In genomic region chr2:92314031-92314430, GRCm38 (mm10) we compare ENCODE assay signal across 16 mouse cellular contexts.
"Had no signal": no experiment of that assay in that cellular context is flagged by ENCODE, and none has a peak within 500 bp of the region (broad histone marks: within the 10 kb centered on the region; RNA-seq: fewer than 3 reads in every experiment).

No protein-coding gene starts in this region.

- ATAC-seq: lung, postnatal 0 days; midbrain, embryonic 13.5 days; midbrain, embryonic 15.5 days had no signal

- DNase-seq: lung, adult 2 months; lung, postnatal 14 days; lung, postnatal 36 days; right cerebral cortex, postnatal 14 days; thymus, adult 2 months; thymus, postnatal 25 days; thymus, postnatal 4 days had no signal

- H3K27ac ChIP-seq: lung, embryonic 15.5 days; macrophage; midbrain, embryonic 13.5 days; midbrain, embryonic 15.5 days; neural tube, embryonic 12.5 days; stomach, embryonic 15.5 days; stomach, postnatal 0 days had no signal

- H3K4me3 ChIP-seq: lung, embryonic 15.5 days; megakaryocyte, embryonic 14.5 days; midbrain, embryonic 13.5 days; midbrain, embryonic 15.5 days; neural tube, embryonic 12.5 days; stomach, embryonic 15.5 days had no signal
